Mouse (Mus musculus) forebrain, embryonic 12.5 days (tissue): ENCODE results near the gene Prickle1. TPM values are rescaled to one million over a fixed set of nuclear protein-coding genes. Genes with fewer than 3 reads are reported as not detected.

Experiments used
- ATAC-seq: fragments of 200-750 bp; cut with Nextera tagmentation; 2 replicates; pipeline ENCODE4 v1.8.0; 2017; ENCODE audit warnings: moderate TSS enrichment; ENCODE audit not compliant: low FRiP score
- H3K27ac ChIP-seq: fragments of 300-500 bp; sonication (generic); 2 replicates; pipeline ENCODE4 v1.5.1; 2016; ENCODE audit warnings: mild to moderate bottlenecking
- H3K27me3 ChIP-seq: fragments of 300-500 bp; sonication (generic); 2 replicates; pipeline ENCODE4 v1.6.1; 2016; ENCODE audit warnings: mild to moderate bottlenecking
- H3K36me3 ChIP-seq: fragments of 300-500 bp; sonication (generic); replicated peaks from 2 replicates; pipeline ENCODE4 v1.6.1; 2016; ENCODE audit warnings: mild to moderate bottlenecking
- H3K4me1 ChIP-seq: fragments of 300-500 bp; sonication (generic); 2 replicates; pipeline ENCODE4 v1.6.1; 2016
- H3K4me2 ChIP-seq: fragments of 300-500 bp; sonication (generic); 2 replicates; pipeline ENCODE4 v1.6.1; 2016; ENCODE audit warnings: mild to moderate bottlenecking, moderate library complexity
- H3K4me3 ChIP-seq: fragments of 300-500 bp; sonication (generic); replicated peaks from 2 replicates; pipeline ENCODE4 v1.5.1; 2016; ENCODE audit warnings: mild to moderate bottlenecking
- H3K9ac ChIP-seq: fragments of 300-500 bp; sonication (generic); 2 replicates; pipeline ENCODE4 v1.6.1; 2016; ENCODE audit warnings: mild to moderate bottlenecking
- H3K9me3 ChIP-seq: fragments of 300-500 bp; sonication (generic); 2 replicates; pipeline ENCODE4 v1.6.1; 2016
- WGBS: fragments of 180-500 bp; shearing (Covaris S2); methylation state at CpG from one replicate; pipeline ENCODE4 v1.1.7; 2016; 5-methylcytosine and 5-hydroxymethylcytosine counted together
- polyA plus RNA-seq: library from polyadenylated mRNA; unstranded; fragments of >200 nt; fragmentation: Nextera tagmentation; extraction: Ambion mirVana; gene quantifications from 2 replicates; pipeline ENCODE4 v1.2.1, GENCODE M21; 2016

The Prickle1 gene
- polyA plus RNA-seq, 1 experiment from 2014 or later, result 11.0 TPM

GRCm38 (mm10) chr15:93591831-93592321, 3.8 kb downstream of the Prickle1 start:
- ATAC-seq, result no peak
- 6% methylated on average over 12 of the region's 12 CpGs for WGBS
- no peak overlapping the region; the same call in 1 of the 2 replicates for H3K9ac ChIP-seq

GRCm38 (mm10) chr15:93591371-93591770, 4.3 kb downstream of the Prickle1 start:
- ATAC-seq, result no peak
- Histone ChIP-seq H3K4me2 (peak overlapping the region; percentile 51), H3K27ac (no peak overlapping the region), H3K9ac (no peak overlapping the region; the same call in 1 of the 2 replicates), H3K27me3 (0 out of 2 replicates have a peak, but pooled peaks cover 8% of the 10 kb centered on the region), H3K4me3 (peak overlapping the region; percentile 23), H3K9me3 (no peaks in the 10 kb centered on the region), H3K36me3 (no peaks in the 10 kb centered on the region), H3K4me1 (peaks cover 34% of the 10 kb centered on the region)
- WGBS, result 31% methylated on average over 7 of the region's 7 CpGs

More at GRCm38 (mm10) chr15:93591831-93592321, 3.8 kb downstream of the Prickle1 start:
- no peaks in the 10 kb centered on the region for H3K36me3 ChIP-seq
- H3K9me3 ChIP-seq, result no peaks in the 10 kb centered on the region
- peak overlapping the region; percentile 23 for H3K4me3 ChIP-seq
- H3K27me3 ChIP-seq, result 0 out of 2 replicates have a peak, but pooled peaks cover 8% of the 10 kb centered on the region
- H3K4me2 ChIP-seq, result peak overlapping the region; percentile 51
- H3K4me1 ChIP-seq, result peaks cover 37% of the 10 kb centered on the region
- no peak overlapping the region for H3K27ac ChIP-seq

GRCm38 (mm10) chr15:93588401-93588800, 7.3 kb downstream of the Prickle1 start:
- Histone ChIP-seq H3K4me2 (no peak overlapping the region), H3K4me3 (no peak overlapping the region), H3K9ac (no peak overlapping the region), H3K36me3 (no peaks in the 10 kb centered on the region), H3K27ac (no peak overlapping the region), H3K27me3 (0 out of 2 replicates have a peak, but pooled peaks cover 4% of the 10 kb centered on the region), H3K4me1 (peaks cover 14% of the 10 kb centered on the region), H3K9me3 (no peaks in the 10 kb centered on the region)
- no peak for ATAC-seq
- 91% methylated on average over 6 of the region's 6 CpGs for WGBS

GRCm38 (mm10) chr15:93587660-93588059, 8.0 kb downstream of the Prickle1 start:
- H3K27me3 ChIP-seq, result 0 out of 2 replicates have a peak, but pooled peaks cover 4% of the 10 kb centered on the region
- peaks cover 14% of the 10 kb centered on the region for H3K4me1 ChIP-seq
- no peaks in the 10 kb centered on the region for H3K36me3 ChIP-seq
- WGBS, result 83% methylated on average over 8 of the region's 8 CpGs
- no peak overlapping the region for H3K9ac ChIP-seq
- H3K27ac ChIP-seq, result no peak overlapping the region
- no peak overlapping the region for H3K4me3 ChIP-seq
- H3K4me2 ChIP-seq, result no peak overlapping the region
- H3K9me3 ChIP-seq, result no peaks in the 10 kb centered on the region
- no peak for ATAC-seq

- Histone ChIP-seq H3K27ac (no peak overlapping the region), H3K4me2 (no peak overlapping the region), H3K9me3 (no peaks in the 10 kb centered on the region), H3K4me3 (no peak overlapping the region), H3K9ac (no peak overlapping the region), H3K4me1 (no peaks in the 10 kb centered on the region), H3K36me3 (no peaks in the 10 kb centered on the region), H3K27me3 (no peaks in the 10 kb centered on the region)
- ATAC-seq, result no peak
- WGBS, result 86% methylated on average over 11 of the region's 11 CpGs
Measured at GRCm38 (mm10) chr15:93583051-93583450, 12.6 kb downstream of the Prickle1 start.

- no peak overlapping the region for H3K27ac ChIP-seq
- no peaks in the 10 kb centered on the region for H3K27me3 ChIP-seq
- H3K36me3 ChIP-seq, result no peaks in the 10 kb centered on the region
- H3K9me3 ChIP-seq, result no peaks in the 10 kb centered on the region
- H3K4me2 ChIP-seq, result no peak overlapping the region
- no peak for ATAC-seq
- no peak overlapping the region for H3K4me3 ChIP-seq
- no peaks in the 10 kb centered on the region for H3K4me1 ChIP-seq
- no peak overlapping the region for H3K9ac ChIP-seq
- 83% methylated on average over 8 of the region's 8 CpGs for WGBS
Measured at GRCm38 (mm10) chr15:93581736-93582135, 14.0 kb downstream of the Prickle1 start.

GRCm38 (mm10) chr15:93579899-93580298, 15.8 kb downstream of the Prickle1 start:
- no peak overlapping the region for H3K4me2 ChIP-seq
- no peaks in the 10 kb centered on the region for H3K36me3 ChIP-seq
- no peak overlapping the region for H3K27ac ChIP-seq
- H3K9ac ChIP-seq, result no peak overlapping the region
- no peaks in the 10 kb centered on the region for H3K4me1 ChIP-seq
- ATAC-seq, result no peak
- WGBS, result 43% methylated on average over 9 of the region's 9 CpGs
- H3K9me3 ChIP-seq, result no peaks in the 10 kb centered on the region
- no peaks in the 10 kb centered on the region for H3K27me3 ChIP-seq
- no peak overlapping the region for H3K4me3 ChIP-seq

- Histone ChIP-seq H3K4me3 (no peak overlapping the region), H3K9me3 (no peaks in the 10 kb centered on the region), H3K9ac (no peak overlapping the region), H3K27ac (no peak overlapping the region), H3K4me2 (no peak overlapping the region), H3K27me3 (no peaks in the 10 kb centered on the region), H3K4me1 (no peaks in the 10 kb centered on the region), H3K36me3 (no peaks in the 10 kb centered on the region)
- ATAC-seq, result no peak
- WGBS, result 91% methylated on average over 9 of the region's 9 CpGs
Measured at GRCm38 (mm10) chr15:93579100-93579499, 16.6 kb downstream of the Prickle1 start.

GRCm38 (mm10) chr15:93576361-93576760, 19.3 kb downstream of the Prickle1 start:
- WGBS, result 80% methylated on average over 9 of the region's 9 CpGs
- 0 out of 2 replicates have a peak, but pooled peaks have one; percentile 39 for ATAC-seq

GRCm38 (mm10) chr15:93575884-93576283, 19.8 kb downstream of the Prickle1 start:
- Histone ChIP-seq H3K4me1 (no peaks in the 10 kb centered on the region), H3K4me3 (no peak overlapping the region), H3K27me3 (no peaks in the 10 kb centered on the region), H3K36me3 (no peaks in the 10 kb centered on the region), H3K27ac (no peak overlapping the region), H3K4me2 (no peak overlapping the region), H3K9ac (no peak overlapping the region), H3K9me3 (no peaks in the 10 kb centered on the region)
- WGBS, result 10% methylated on average over 5 of the region's 5 CpGs
- peak; percentile 49; the same call in 1 of the 2 replicates for ATAC-seq

More at GRCm38 (mm10) chr15:93576361-93576760, 19.3 kb downstream of the Prickle1 start:
- Histone ChIP-seq H3K4me1 (no peaks in the 10 kb centered on the region), H3K4me3 (no peak overlapping the region), H3K36me3 (no peaks in the 10 kb centered on the region), H3K9me3 (no peaks in the 10 kb centered on the region), H3K9ac (no peak overlapping the region), H3K27ac (no peak overlapping the region), H3K27me3 (no peaks in the 10 kb centered on the region), H3K4me2 (no peak overlapping the region)

GRCm38 (mm10) chr15:93572889-93573288, 22.8 kb downstream of the Prickle1 start:
- no peak for ATAC-seq
- H3K27ac ChIP-seq, result no peak overlapping the region
- H3K27me3 ChIP-seq, result no peaks in the 10 kb centered on the region
- no peaks in the 10 kb centered on the region for H3K36me3 ChIP-seq
- peaks cover under 1% of the 10 kb centered on the region; the same call in 1 of the 2 replicates for H3K4me1 ChIP-seq
- no peak overlapping the region for H3K9ac ChIP-seq
- H3K4me3 ChIP-seq, result no peak overlapping the region
- no peak overlapping the region for H3K4me2 ChIP-seq
- H3K9me3 ChIP-seq, result no peaks in the 10 kb centered on the region
- WGBS, result 93% methylated on average over 10 of the region's 10 CpGs

GRCm38 (mm10) chr15:93570881-93571495, 24.7 kb downstream of the Prickle1 start:
- H3K4me3 ChIP-seq, result no peak overlapping the region
- no peak for ATAC-seq
- no peak overlapping the region for H3K4me2 ChIP-seq
- no peaks in the 10 kb centered on the region for H3K36me3 ChIP-seq
- no peak overlapping the region for H3K27ac ChIP-seq
- peaks cover 6% of the 10 kb centered on the region for H3K4me1 ChIP-seq
- H3K9ac ChIP-seq, result no peak overlapping the region
- H3K27me3 ChIP-seq, result no peaks in the 10 kb centered on the region
- WGBS, result 61% methylated on average over 11 of the region's 11 CpGs
- no peaks in the 10 kb centered on the region for H3K9me3 ChIP-seq

- no peak for ATAC-seq
- WGBS, result 79% methylated on average over 3 of the region's 3 CpGs
- Histone ChIP-seq H3K9ac (no peak overlapping the region), H3K4me1 (peaks cover 6% of the 10 kb centered on the region), H3K27ac (no peak overlapping the region), H3K4me3 (no peak overlapping the region), H3K4me2 (no peak overlapping the region), H3K27me3 (no peaks in the 10 kb centered on the region), H3K36me3 (no peaks in the 10 kb centered on the region), H3K9me3 (no peaks in the 10 kb centered on the region)
Measured at GRCm38 (mm10) chr15:93568911-93569310, 26.8 kb downstream of the Prickle1 start.
